Mouse (Mus musculus): Measurements from ENCODE around the gene Cd83. TPM values are rescaled to one million over a fixed set of nuclear protein-coding genes. Genes with fewer than 3 reads are reported as not detected.

Gene Cd83
- polyA plus RNA-seq, 1 experiment from 2014 or later: 10.1 TPM

- Histone ChIP-seq H3K27me3 (ENCODE audit: control insufficient read depth, insufficient read depth, low read length) (no peaks in the 10 kb centered on the region), H3K27ac (ENCODE audit: low read depth, low read length) (no peak overlapping the region), H3K4me1 (replicated peaks; ENCODE audit: control insufficient read depth, insufficient read depth, low read length) (no peaks in the 10 kb centered on the region), H3K36me3 (ENCODE audit: control insufficient read depth, insufficient read depth, low read length) (no peaks in the 10 kb centered on the region), H3K4me3 (ENCODE audit: low read depth, low read length) (no peak overlapping the region), H3K9me3 (ENCODE audit: control insufficient read depth, low read length) (no peaks in the 10 kb centered on the region), H3K4me2 (replicated peaks; ENCODE audit: low read depth, low read length) (no peak overlapping the region), H3K9ac (ENCODE audit: low read depth, low read length) (no peak overlapping the region)
- WGBS: 70% methylated on average over 7 of the region's 7 CpGs
- DNase-seq (ENCODE audit: low spot score): no peak
- ATAC-seq (ENCODE audit: low FRiP score): peak; percentile 45; the same call in 1 of the 2 replicates
Measured at GRCm38 (mm10) chr13:43766786-43767680, 17.5 kb upstream of the Cd83 start.

- H3K36me3 ChIP-seq (ENCODE audit: control insufficient read depth, insufficient read depth, low read length): no peaks in the 10 kb centered on the region
Measured at GRCm38 (mm10) chr13:43773020-43773419, 11.6 kb upstream of the Cd83 start.

GRCm38 (mm10) chr13:43773965-43774566, 10.5 kb upstream of the Cd83 start:
- H3K4me2 ChIP-seq (replicated peaks; ENCODE audit: low read depth, low read length): no peak overlapping the region
- no peak for ATAC-seq (ENCODE audit: low FRiP score)

More at GRCm38 (mm10) chr13:43773020-43773419, 11.6 kb upstream of the Cd83 start:
- no peak overlapping the region for H3K4me2 ChIP-seq (replicated peaks; ENCODE audit: low read depth, low read length)
- no peak overlapping the region for H3K4me3 ChIP-seq (ENCODE audit: low read depth, low read length)
- H3K9me3 ChIP-seq (ENCODE audit: control insufficient read depth, low read length): no peaks in the 10 kb centered on the region
- H3K9ac ChIP-seq (ENCODE audit: low read depth, low read length): no peak overlapping the region
- ATAC-seq (ENCODE audit: low FRiP score) (no peak), DNase-seq (ENCODE audit: low spot score) (no peak)
- 89% methylated on average over 6 of the region's 6 CpGs for WGBS
- no peak overlapping the region for H3K27ac ChIP-seq (ENCODE audit: low read depth, low read length)
- no peaks in the 10 kb centered on the region for H3K4me1 ChIP-seq (replicated peaks; ENCODE audit: control insufficient read depth, insufficient read depth, low read length)
- H3K27me3 ChIP-seq (ENCODE audit: control insufficient read depth, insufficient read depth, low read length): no peaks in the 10 kb centered on the region

GRCm38 (mm10) chr13:43774605-43775426, 9.8 kb upstream of the Cd83 start:
- H3K27ac ChIP-seq (ENCODE audit: low read depth, low read length): no peak overlapping the region
- H3K9ac ChIP-seq (ENCODE audit: low read depth, low read length): no peak overlapping the region
- no peaks in the 10 kb centered on the region for H3K4me1 ChIP-seq (replicated peaks; ENCODE audit: control insufficient read depth, insufficient read depth, low read length)
- no peak overlapping the region for H3K4me2 ChIP-seq (replicated peaks; ENCODE audit: low read depth, low read length)
- H3K27me3 ChIP-seq (ENCODE audit: control insufficient read depth, insufficient read depth, low read length): no peaks in the 10 kb centered on the region
- no peak overlapping the region for H3K4me3 ChIP-seq (ENCODE audit: low read depth, low read length)
- DNase-seq (ENCODE audit: low spot score): no peak
- H3K9me3 ChIP-seq (ENCODE audit: control insufficient read depth, low read length): no peaks in the 10 kb centered on the region
- WGBS: 87% methylated on average over 13 of the region's 13 CpGs
- H3K36me3 ChIP-seq (ENCODE audit: control insufficient read depth, insufficient read depth, low read length): no peaks in the 10 kb centered on the region
- no peak for ATAC-seq (ENCODE audit: low FRiP score)

More at GRCm38 (mm10) chr13:43773965-43774566, 10.5 kb upstream of the Cd83 start:
- Histone ChIP-seq H3K27me3 (ENCODE audit: control insufficient read depth, insufficient read depth, low read length) (no peaks in the 10 kb centered on the region), H3K9me3 (ENCODE audit: control insufficient read depth, low read length) (no peaks in the 10 kb centered on the region), H3K4me1 (replicated peaks; ENCODE audit: control insufficient read depth, insufficient read depth, low read length) (no peaks in the 10 kb centered on the region), H3K27ac (ENCODE audit: low read depth, low read length) (no peak overlapping the region), H3K9ac (ENCODE audit: low read depth, low read length) (no peak overlapping the region), H3K4me3 (ENCODE audit: low read depth, low read length) (no peak overlapping the region), H3K36me3 (ENCODE audit: control insufficient read depth, insufficient read depth, low read length) (no peaks in the 10 kb centered on the region)
- no peak for DNase-seq (ENCODE audit: low spot score)
- 77% methylated on average over 15 of the region's 15 CpGs for WGBS

GRCm38 (mm10) chr13:43775427-43775733, 9.2 kb upstream of the Cd83 start:
- Histone ChIP-seq H3K9me3 (ENCODE audit: control insufficient read depth, low read length) (no peaks in the 10 kb centered on the region), H3K27ac (ENCODE audit: low read depth, low read length) (no peak overlapping the region), H3K9ac (ENCODE audit: low read depth, low read length) (no peak overlapping the region), H3K4me3 (ENCODE audit: low read depth, low read length) (no peak overlapping the region), H3K36me3 (ENCODE audit: control insufficient read depth, insufficient read depth, low read length) (no peaks in the 10 kb centered on the region), H3K4me1 (replicated peaks; ENCODE audit: control insufficient read depth, insufficient read depth, low read length) (no peaks in the 10 kb centered on the region), H3K4me2 (replicated peaks; ENCODE audit: low read depth, low read length) (no peak overlapping the region), H3K27me3 (ENCODE audit: control insufficient read depth, insufficient read depth, low read length) (no peaks in the 10 kb centered on the region)
- DNase-seq (ENCODE audit: low spot score) (no peak), ATAC-seq (ENCODE audit: low FRiP score) (no peak)
- 88% methylated on average over 2 of the region's 2 CpGs for WGBS

GRCm38 (mm10) chr13:43777321-43778002, 7.1 kb upstream of the Cd83 start:
- Histone ChIP-seq H3K27me3 (ENCODE audit: control insufficient read depth, insufficient read depth, low read length) (no peaks in the 10 kb centered on the region), H3K4me2 (replicated peaks; ENCODE audit: low read depth, low read length) (no peak overlapping the region), H3K4me1 (replicated peaks; ENCODE audit: control insufficient read depth, insufficient read depth, low read length) (no peaks in the 10 kb centered on the region), H3K9me3 (ENCODE audit: control insufficient read depth, low read length) (no peaks in the 10 kb centered on the region), H3K27ac (ENCODE audit: low read depth, low read length) (no peak overlapping the region), H3K4me3 (ENCODE audit: low read depth, low read length) (no peak overlapping the region), H3K9ac (ENCODE audit: low read depth, low read length) (no peak overlapping the region), H3K36me3 (ENCODE audit: control insufficient read depth, insufficient read depth, low read length) (no peaks in the 10 kb centered on the region)
- ATAC-seq (ENCODE audit: low FRiP score) (no peak), DNase-seq (ENCODE audit: low spot score) (no peak)
- 69% methylated on average over 9 of the region's 9 CpGs for WGBS

GRCm38 (mm10) chr13:43778021-43778649, 6.4 kb upstream of the Cd83 start:
- no peaks in the 10 kb centered on the region for H3K27me3 ChIP-seq (ENCODE audit: control insufficient read depth, insufficient read depth, low read length)
- 55% methylated on average over 6 of the region's 6 CpGs for WGBS
- no peak overlapping the region for H3K4me2 ChIP-seq (replicated peaks; ENCODE audit: low read depth, low read length)
- no peak for DNase-seq (ENCODE audit: low spot score)
- H3K27ac ChIP-seq (ENCODE audit: low read depth, low read length): no peak overlapping the region
- H3K4me3 ChIP-seq (ENCODE audit: low read depth, low read length): no peak overlapping the region
- H3K4me1 ChIP-seq (replicated peaks; ENCODE audit: control insufficient read depth, insufficient read depth, low read length): no peaks in the 10 kb centered on the region
- H3K36me3 ChIP-seq (ENCODE audit: control insufficient read depth, insufficient read depth, low read length): no peaks in the 10 kb centered on the region
- no peaks in the 10 kb centered on the region for H3K9me3 ChIP-seq (ENCODE audit: control insufficient read depth, low read length)
- no peak overlapping the region for H3K9ac ChIP-seq (ENCODE audit: low read depth, low read length)
- ATAC-seq (ENCODE audit: low FRiP score): no peak

GRCm38 (mm10) chr13:43778971-43779370, 5.6 kb upstream of the Cd83 start:
- no peak overlapping the region for H3K4me2 ChIP-seq (replicated peaks; ENCODE audit: low read depth, low read length)
- 80% methylated on average over 4 of the region's 4 CpGs for WGBS
- H3K4me1 ChIP-seq (replicated peaks; ENCODE audit: control insufficient read depth, insufficient read depth, low read length): no peaks in the 10 kb centered on the region
- H3K36me3 ChIP-seq (ENCODE audit: control insufficient read depth, insufficient read depth, low read length): no peaks in the 10 kb centered on the region
- H3K4me3 ChIP-seq (ENCODE audit: low read depth, low read length): no peak overlapping the region
- DNase-seq (ENCODE audit: low spot score): no peak
- H3K9me3 ChIP-seq (ENCODE audit: control insufficient read depth, low read length): no peaks in the 10 kb centered on the region
- no peak for ATAC-seq (ENCODE audit: low FRiP score)
- no peak overlapping the region for H3K27ac ChIP-seq (ENCODE audit: low read depth, low read length)
- peaks cover 3% of the 10 kb centered on the region; the same call in 1 of the 2 replicates for H3K27me3 ChIP-seq (ENCODE audit: control insufficient read depth, insufficient read depth, low read length)
- no peak overlapping the region for H3K9ac ChIP-seq (ENCODE audit: low read depth, low read length)
